17 mouse cellular contexts compared by ENCODE assay signal in genomic region chr9:123863641-123864040, GRCm38 (mm10). TPM values are rescaled to one million over a fixed set of nuclear protein-coding genes. Genes with fewer than 3 reads are reported as not detected.
"Had no signal": no experiment of that assay in that cellular context is flagged by ENCODE, and none has a peak within 500 bp of the region (broad histone marks: within the 10 kb centered on the region; RNA-seq: fewer than 3 reads in every experiment).

No protein-coding gene starts in this region.

- H3K9ac ChIP-seq: kidney, embryonic 15.5 days; limb, embryonic 15.5 days; liver, embryonic 13.5 days; midbrain, embryonic 15.5 days; neural tube, embryonic 13.5 days had no signal

- H3K9me3 ChIP-seq: kidney, embryonic 15.5 days; limb, embryonic 15.5 days; liver, embryonic 13.5 days; megakaryocyte, embryonic 14.5 days; midbrain, embryonic 15.5 days; neural tube, embryonic 13.5 days had no signal

- H3K36me3 ChIP-seq: kidney, embryonic 15.5 days; limb, embryonic 15.5 days; liver, embryonic 13.5 days; midbrain, embryonic 15.5 days; neural tube, embryonic 13.5 days had no signal

- DNase-seq: kidney, adult 2 months; kidney, postnatal 14 days; liver, embryonic 13.5 days; lung, adult 18-20 months; spleen, adult 18-20 months; thymus, postnatal 4 days had no signal

- H3K4me1 ChIP-seq: kidney, embryonic 15.5 days; limb, embryonic 15.5 days; liver, embryonic 13.5 days; midbrain, embryonic 15.5 days; neural tube, embryonic 13.5 days had no signal

- H3K4me2 ChIP-seq: kidney, embryonic 15.5 days; limb, embryonic 15.5 days; liver, embryonic 13.5 days; midbrain, embryonic 11.5 days; midbrain, embryonic 15.5 days; neural tube, embryonic 13.5 days had no signal

- H3K27me3 ChIP-seq: kidney, embryonic 15.5 days; limb, embryonic 15.5 days; liver, embryonic 13.5 days; midbrain, embryonic 15.5 days; neural tube, embryonic 13.5 days had no signal

- H3K27ac ChIP-seq: kidney, embryonic 15.5 days; left cerebral cortex, adult 2 months; limb, embryonic 15.5 days; liver, embryonic 13.5 days; midbrain, embryonic 15.5 days; neural tube, embryonic 13.5 days had no signal

- H3K4me3 ChIP-seq: kidney, embryonic 15.5 days; left cerebral cortex, adult 2 months; limb, embryonic 15.5 days; liver, embryonic 13.5 days; megakaryocyte, embryonic 14.5 days; midbrain, embryonic 15.5 days; neural tube, embryonic 13.5 days had no signal

RNA-seq across cellular contexts. Expression of gene Xcr1, which starts 1.8 kb away (rescaled TPM):
- total RNA-seq: layer of hippocampus, adult 8-10 months; layer of hippocampus, postnatal 14 days; left cerebral cortex, adult 2 months; left cerebral cortex, postnatal 14 days had no signal
- polyA plus RNA-seq: kidney, embryonic 15.5 days; liver, embryonic 13.5 days; midbrain, embryonic 11.5 days; stomach, embryonic 16.5 days had no signal

RNA-seq across cellular contexts. Expression of gene Cxcr6, which starts 57.4 kb away (rescaled TPM):
- total RNA-seq: layer of hippocampus, adult 8-10 months; layer of hippocampus, postnatal 14 days; left cerebral cortex, adult 2 months; left cerebral cortex, postnatal 14 days had no signal
